Mouse (Mus musculus): Measurements from ENCODE around the gene Hyal3.

DNA sequence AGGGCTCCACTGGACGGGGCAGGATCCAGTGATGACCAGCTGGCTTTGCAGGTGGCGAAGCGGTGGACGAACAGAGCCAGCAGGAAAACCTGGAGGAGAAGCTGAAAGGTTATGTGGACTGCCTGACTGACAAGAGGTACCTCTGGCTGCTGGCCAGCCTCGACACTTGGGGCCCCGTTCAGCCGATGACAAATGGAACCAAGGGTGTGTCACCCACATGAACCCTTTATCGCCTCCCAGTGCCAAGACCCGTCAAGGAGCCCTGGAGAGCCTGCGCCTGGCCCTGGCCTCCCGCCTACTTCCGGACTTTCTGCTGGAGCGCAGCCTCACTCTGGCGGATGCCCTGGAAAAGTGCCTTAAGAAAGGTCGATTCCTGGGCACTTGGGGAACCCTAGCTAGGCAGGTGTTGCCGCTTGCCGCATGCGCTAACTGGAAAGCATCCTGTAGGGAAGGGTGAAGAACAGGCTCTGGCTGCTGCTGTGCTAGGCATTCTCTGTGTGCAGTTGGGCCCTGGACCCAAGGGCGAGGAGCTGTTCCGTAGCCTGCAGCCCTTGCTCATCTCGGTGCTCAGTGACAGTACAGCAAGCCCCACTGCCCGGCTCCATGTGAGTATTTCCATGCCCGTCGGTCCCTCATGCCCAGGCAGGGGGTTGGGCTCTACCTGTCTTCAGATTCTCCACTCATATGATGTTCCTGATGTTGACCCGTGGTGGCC, 9.6 kb downstream of the Hyal3 start:
- TF ChIP-seq CTCF (IDR thresholded peaks at IDR 0.05; ENCODE audit: borderline replicate concordance, insufficient read depth, low read depth, low read length) (no peak), POLR2A (IDR thresholded peaks at IDR 0.05; ENCODE audit: borderline replicate concordance, insufficient read depth, low read length) (no peak)
